Mouse (Mus musculus) thymus, adult 2 months (tissue): ENCODE measurements around the gene Foxk2.

Source experiments
- CTCF ChIP-seq: fragments of 200-500 bp; IDR thresholded peaks from 2 replicates; pipeline ENCODE4 v1.5.1; 2012; ENCODE audit warnings: mild to moderate bottlenecking, control low read depth, low read length, moderate library complexity, borderline replicate concordance; ENCODE audit not compliant: control insufficient read depth, poor library complexity, insufficient read depth; ENCODE audit errors: extremely low read depth
- POLR2A ChIP-seq: fragments of 200-500 bp; IDR thresholded peaks from 2 replicates; pipeline ENCODE4 v1.6.1; 2012; ENCODE audit warnings: mild to moderate bottlenecking, low read length, control low read depth, moderate library complexity; ENCODE audit not compliant: control insufficient read depth, poor library complexity, insufficient read depth; ENCODE audit errors: extremely low read depth

DNA sequence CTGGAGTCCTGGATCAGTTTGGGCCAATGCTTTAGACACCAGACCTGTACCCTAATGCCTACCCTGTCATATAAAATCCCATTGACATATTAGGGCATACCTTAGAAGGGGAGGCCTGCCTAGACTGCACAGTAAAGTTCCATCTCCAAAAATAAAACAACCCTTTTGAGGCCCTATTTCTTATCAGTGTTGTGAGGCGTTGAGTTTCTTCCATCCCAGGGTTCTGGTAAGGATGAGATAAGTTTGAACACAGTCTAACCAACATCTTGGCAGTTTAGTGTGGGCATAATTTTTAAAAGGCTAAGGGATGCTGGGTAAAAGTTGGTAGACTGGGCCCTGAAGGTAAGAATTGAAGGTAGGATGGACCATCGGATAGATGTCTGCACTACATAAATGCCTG is 20.1 kb upstream of the Foxk2 start:
- TF ChIP-seq POLR2A (no peak), CTCF (no peak)
